Mouse (Mus musculus) spleen, adult 2 months (tissue): ENCODE results near the gene Tfrc. TPM values are rescaled to one million over a fixed set of nuclear protein-coding genes. Genes with fewer than 3 reads are reported as not detected.

Experiments
- DNase-seq, 2 experiments: peaks; one replicate each; pipeline versions ENCODE4 v3.0.0 to v3.0.0-alpha.2; 2012 to 2021; ENCODE audit warnings: low spot score in 2 of 2, low read depth in 1 of 2
- H3K27ac ChIP-seq: fragments of 200-500 bp; 2 replicates; pipeline ENCODE4 v1.5.1; 2012; ENCODE audit warnings: low read length, inconsistent platforms; ENCODE audit not compliant: insufficient read depth
- H3K27me3 ChIP-seq: fragments of 200-500 bp; 2 replicates; pipeline ENCODE4 v1.6.1; 2012; ENCODE audit warnings: mild to moderate bottlenecking, moderate library complexity, low read length, inconsistent platforms; ENCODE audit not compliant: control insufficient read depth, insufficient read depth
- H3K36me3 ChIP-seq: fragments of 200-500 bp; 2 replicates; pipeline ENCODE4 v1.6.1; 2012; ENCODE audit warnings: mild to moderate bottlenecking, low read length, inconsistent platforms; ENCODE audit not compliant: control insufficient read depth, insufficient read depth
- H3K4me1 ChIP-seq: fragments of 200-500 bp; 2 replicates; pipeline ENCODE4 v1.6.1; 2011; ENCODE audit warnings: inconsistent platforms; ENCODE audit not compliant: control insufficient read depth, insufficient read depth, insufficient read length
- H3K4me3 ChIP-seq: fragments of 200-500 bp; 2 replicates; pipeline ENCODE4 v1.5.1; 2011; ENCODE audit warnings: mild to moderate bottlenecking, inconsistent platforms; ENCODE audit not compliant: insufficient read depth, insufficient read length; ENCODE audit errors: extremely low read depth
- CTCF ChIP-seq: fragments of 200-500 bp; IDR thresholded peaks from 2 replicates; pipeline ENCODE4 v1.5.1; 2011; ENCODE audit warnings: mild to moderate bottlenecking, inconsistent platforms; ENCODE audit not compliant: insufficient read depth, insufficient read length, insufficient replicate concordance; ENCODE audit errors: extremely low read depth
- POLR2A ChIP-seq: fragments of 200-500 bp; IDR thresholded peaks from 2 replicates; pipeline ENCODE4 v1.6.1; 2011; ENCODE audit warnings: low read depth, low read length, inconsistent platforms
- WGBS: fragments of 180-500 bp; shearing (Covaris S2); methylation state at CpG from one replicate; pipeline ENCODE4 v1.1.7; 2018; 5-methylcytosine and 5-hydroxymethylcytosine counted together
- polyA plus RNA-seq: library from polyadenylated mRNA; depleted of rRNA; stranded (reverse); fragments of >200 nt; gene quantifications from 2 replicates; pipeline ENCODE4 v1.2.3, GENCODE M21; 2012

The Tfrc gene
- polyA plus RNA-seq, 1 experiment, result 11.9 TPM

GRCm38 (mm10) chr16:32662372-32662771 is 53.7 kb downstream of the Tfrc start:
- TF ChIP-seq POLR2A, result no peak
- TF ChIP-seq CTCF, result no peak
- WGBS, result 93% methylated on average over 7 of the region's 7 CpGs
- H3K27ac ChIP-seq, result no peak overlapping the region
- no peak for DNase-seq
- H3K4me3 ChIP-seq, result no peak overlapping the region
- no peaks in the 10 kb centered on the region for H3K27me3 ChIP-seq
- no peaks in the 10 kb centered on the region for H3K36me3 ChIP-seq
- H3K4me1 ChIP-seq, result peaks cover 19% of the 10 kb centered on the region; the same call in 1 of the 2 replicates

GRCm38 (mm10) chr16:32663231-32663858 is 54.6 kb downstream of the Tfrc start:
- no peak overlapping the region for H3K4me3 ChIP-seq
- H3K27me3 ChIP-seq, result no peaks in the 10 kb centered on the region
- no peak overlapping the region for H3K27ac ChIP-seq
- 0 out of 2 replicates have a peak, but pooled peaks cover 1% of the 10 kb centered on the region for H3K36me3 ChIP-seq
- 85% methylated on average over 9 of the region's 9 CpGs for WGBS
- TF ChIP-seq CTCF (no peak), POLR2A (no peak)
- DNase-seq, result no peak
- H3K4me1 ChIP-seq, result peaks cover 19% of the 10 kb centered on the region; the same call in 1 of the 2 replicates

DNA sequence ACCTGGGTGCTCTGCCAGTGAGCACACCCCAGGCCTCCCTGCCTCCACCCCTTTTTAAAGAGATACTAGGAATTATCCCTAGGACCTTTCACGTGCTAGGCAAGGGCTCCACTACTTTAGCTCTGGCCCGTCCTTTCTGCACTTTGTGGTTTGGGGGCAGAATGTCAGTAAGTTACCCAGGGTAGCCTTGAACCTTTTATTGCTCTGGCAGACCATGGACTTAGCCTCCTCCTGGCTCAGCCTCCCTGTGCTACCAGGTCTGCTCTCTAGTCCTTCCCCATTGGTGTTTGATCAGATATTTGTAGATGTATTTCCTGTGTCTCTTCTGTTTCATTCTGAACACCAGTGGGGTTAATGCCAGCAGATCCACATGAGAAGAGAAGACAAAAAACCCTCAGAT is 55.5 kb downstream of the Tfrc start:
- Histone ChIP-seq H3K27ac (no peak overlapping the region), H3K4me1 (peaks cover 18% of the 10 kb centered on the region; the same call in 1 of the 2 replicates), H3K27me3 (no peaks in the 10 kb centered on the region), H3K36me3 (0 out of 2 replicates have a peak, but pooled peaks cover 2% of the 10 kb centered on the region), H3K4me3 (no peak overlapping the region)
- no peak for DNase-seq
- TF ChIP-seq CTCF, result no peak
- TF ChIP-seq POLR2A, result no peak
- 88% methylated on average over 2 of the region's 2 CpGs for WGBS

DNA sequence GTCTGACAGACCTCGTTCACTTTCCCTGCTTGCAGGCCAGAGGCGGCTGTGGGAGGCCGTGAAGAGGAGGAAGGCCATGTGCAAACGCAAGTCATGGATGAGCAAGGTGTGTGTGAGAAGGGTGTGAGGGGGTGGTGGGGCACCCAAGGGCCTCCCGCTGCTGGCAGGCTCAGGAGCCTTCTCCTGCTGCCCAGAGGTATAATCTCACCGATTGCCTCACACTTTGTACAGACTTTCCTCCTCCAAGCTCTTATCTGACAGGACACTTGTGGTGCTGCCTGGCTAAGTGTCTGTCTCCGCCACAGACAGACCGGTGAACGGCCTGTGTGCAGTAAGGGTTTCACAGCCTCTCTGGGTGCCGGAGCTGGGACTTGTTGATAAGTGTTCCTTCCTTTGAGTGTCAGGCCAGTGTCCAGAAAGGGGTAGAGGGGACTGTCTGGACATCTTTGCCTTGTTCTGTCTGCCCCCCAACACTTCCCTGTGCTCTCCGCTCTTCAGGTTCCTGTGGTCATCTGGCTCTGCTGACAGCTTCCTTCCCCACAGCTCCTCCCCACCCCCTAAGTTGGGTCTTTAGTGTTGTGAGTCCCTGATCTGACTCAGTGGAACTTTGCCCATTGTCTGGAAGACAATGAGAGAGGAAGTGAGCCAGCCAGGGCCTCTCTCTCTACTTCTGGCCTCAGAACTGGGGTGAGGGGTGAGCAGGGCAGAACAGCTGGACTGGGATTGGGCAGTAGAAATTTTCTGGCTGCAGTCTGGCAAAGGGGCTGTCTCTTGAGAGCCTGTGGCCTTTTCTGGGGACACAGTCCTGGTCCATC is 57.3 kb downstream of the Tfrc start:
- Histone ChIP-seq H3K4me1 (peaks cover 8% of the 10 kb centered on the region; the same call in 1 of the 2 replicates), H3K27me3 (no peaks in the 10 kb centered on the region), H3K27ac (peak overlapping the region; percentile 33), H3K4me3 (no peak overlapping the region), H3K36me3 (peaks cover 13% of the 10 kb centered on the region)
- no peak for DNase-seq
- no peak for TF ChIP-seq POLR2A
- no peak for TF ChIP-seq CTCF
- 61% methylated on average over 11 of the region's 11 CpGs for WGBS

DNA sequence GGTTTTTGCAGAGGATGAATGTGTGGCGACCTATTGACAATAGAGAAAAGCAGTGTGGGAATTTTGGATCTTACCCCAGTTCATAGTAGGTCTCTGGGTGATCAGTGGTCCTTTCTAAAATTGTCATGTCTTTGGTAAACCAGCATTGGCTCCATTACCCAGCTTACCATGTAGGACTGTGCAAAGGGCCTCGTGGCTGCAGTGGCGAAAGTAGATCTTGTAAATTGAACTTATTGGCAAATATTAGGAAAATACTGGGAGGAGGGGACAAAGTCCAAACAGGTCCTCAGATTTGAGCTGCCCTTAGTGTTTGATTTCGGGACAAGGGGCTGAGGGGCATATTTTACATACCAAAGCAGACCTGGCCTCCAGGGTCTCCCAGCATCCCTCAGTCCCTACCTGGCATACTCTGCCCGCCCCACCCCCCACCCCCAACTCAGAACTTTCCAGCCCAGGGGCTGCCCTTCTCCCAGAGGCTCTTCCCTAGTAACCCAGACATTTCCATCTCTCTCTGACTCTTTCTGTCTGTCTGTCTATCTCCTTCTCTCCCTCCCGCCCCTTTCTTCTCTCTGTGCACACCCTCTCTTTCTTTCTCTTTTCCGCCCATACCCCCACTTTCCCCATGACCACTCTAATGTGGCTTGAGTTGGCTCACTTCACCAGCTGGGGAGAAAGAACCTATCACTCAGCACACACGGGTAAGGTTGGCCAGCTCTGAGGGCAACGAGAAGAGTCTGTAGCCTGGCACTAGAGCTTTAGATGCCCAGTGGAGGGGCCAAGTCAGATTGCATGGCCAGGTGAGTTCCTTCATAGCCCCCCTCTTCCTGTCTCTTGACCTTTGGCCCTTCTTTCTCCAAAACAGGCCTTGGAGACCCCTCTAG is 58.2 kb downstream of the Tfrc start:
- TF ChIP-seq POLR2A, result no peak
- TF ChIP-seq CTCF, result no peak
- DNase-seq, result no peak
- peaks cover 2% of the 10 kb centered on the region; the same call in 1 of the 2 replicates for H3K4me1 ChIP-seq
- peak overlapping the region; percentile 33; the same call in 1 of the 2 replicates for H3K27ac ChIP-seq
- H3K27me3 ChIP-seq, result no peaks in the 10 kb centered on the region
- H3K36me3 ChIP-seq, result peaks cover 20% of the 10 kb centered on the region
- H3K4me3 ChIP-seq, result no peak overlapping the region
- WGBS, result 80% methylated on average over 9 of the region's 9 CpGs

- no peaks in the 10 kb centered on the region for H3K27me3 ChIP-seq
- peaks cover 24% of the 10 kb centered on the region for H3K36me3 ChIP-seq
- peaks cover 2% of the 10 kb centered on the region; the same call in 1 of the 2 replicates for H3K4me1 ChIP-seq
- no peak for TF ChIP-seq CTCF
- no peak for DNase-seq
- H3K4me3 ChIP-seq, result no peak overlapping the region
- 75% methylated on average over 3 of the region's 3 CpGs for WGBS
- H3K27ac ChIP-seq, result no peak overlapping the region
Measured at GRCm38 (mm10) chr16:32667552-32667872, 58.8 kb downstream of the Tfrc start.
